Mouse (Mus musculus) small intestine, adult 2 months (tissue): Measurements from ENCODE around the gene Sgpp2. TPM values are rescaled to one million over a fixed set of nuclear protein-coding genes. Genes with fewer than 3 reads are reported as not detected.

Experiments used
- H3K27ac ChIP-seq: fragments of 200-500 bp; 2 replicates; pipeline ENCODE4 v1.5.1; 2012; ENCODE audit warnings: low read depth, low read length, control low read depth, inconsistent platforms; ENCODE audit not compliant: insufficient read depth
- H3K27me3 ChIP-seq: fragments of 200-500 bp; 2 replicates; pipeline ENCODE4 v1.6.1; 2012; ENCODE audit warnings: mild to moderate bottlenecking, moderate library complexity, low read length, inconsistent platforms; ENCODE audit not compliant: control insufficient read depth, insufficient read depth
- H3K36me3 ChIP-seq: fragments of 200-500 bp; 2 replicates; pipeline ENCODE4 v1.6.1; 2012; ENCODE audit warnings: mild to moderate bottlenecking, low read length, control low read depth, inconsistent platforms; ENCODE audit not compliant: control insufficient read depth, insufficient read depth
- H3K4me1 ChIP-seq: fragments of 200-500 bp; 2 replicates; pipeline ENCODE4 v1.6.1; 2012; ENCODE audit warnings: low read length, inconsistent platforms, mixed read lengths; ENCODE audit not compliant: control insufficient read depth, insufficient read depth, insufficient read length
- H3K4me3 ChIP-seq: fragments of 200-500 bp; 2 replicates; pipeline ENCODE4 v1.5.1; 2012; ENCODE audit warnings: low read depth, mild to moderate bottlenecking, control low read depth, inconsistent platforms, low read length, moderate library complexity
- CTCF ChIP-seq: fragments of 200-500 bp; IDR thresholded peaks from 2 replicates; pipeline ENCODE4 v1.5.1; 2012; ENCODE audit warnings: low read depth, mild to moderate bottlenecking, control low read depth, inconsistent platforms, low read length, moderate library complexity, mixed read lengths; ENCODE audit not compliant: insufficient replicate concordance, insufficient read length; ENCODE audit errors: extremely low read depth
- POLR2A ChIP-seq: fragments of 200-500 bp; IDR thresholded peaks from 2 replicates; pipeline ENCODE4 v1.6.1; 2012; ENCODE audit warnings: low read depth, mild to moderate bottlenecking, control low read depth, inconsistent platforms, low read length, moderate library complexity
- WGBS: fragments of 180-500 bp; shearing (Covaris S2); methylation state at CpG from one replicate; pipeline ENCODE4 v1.1.7; 2018; 5-methylcytosine and 5-hydroxymethylcytosine counted together
- polyA plus RNA-seq: library from polyadenylated mRNA; depleted of rRNA; stranded (reverse); fragments of >200 nt; gene quantifications from 2 replicates; pipeline ENCODE4 v1.2.3, GENCODE M21; 2012; rRNA removed

Gene Sgpp2
- polyA plus RNA-seq: 23.7 and 24.8 TPM in 2 replicates

DNA sequence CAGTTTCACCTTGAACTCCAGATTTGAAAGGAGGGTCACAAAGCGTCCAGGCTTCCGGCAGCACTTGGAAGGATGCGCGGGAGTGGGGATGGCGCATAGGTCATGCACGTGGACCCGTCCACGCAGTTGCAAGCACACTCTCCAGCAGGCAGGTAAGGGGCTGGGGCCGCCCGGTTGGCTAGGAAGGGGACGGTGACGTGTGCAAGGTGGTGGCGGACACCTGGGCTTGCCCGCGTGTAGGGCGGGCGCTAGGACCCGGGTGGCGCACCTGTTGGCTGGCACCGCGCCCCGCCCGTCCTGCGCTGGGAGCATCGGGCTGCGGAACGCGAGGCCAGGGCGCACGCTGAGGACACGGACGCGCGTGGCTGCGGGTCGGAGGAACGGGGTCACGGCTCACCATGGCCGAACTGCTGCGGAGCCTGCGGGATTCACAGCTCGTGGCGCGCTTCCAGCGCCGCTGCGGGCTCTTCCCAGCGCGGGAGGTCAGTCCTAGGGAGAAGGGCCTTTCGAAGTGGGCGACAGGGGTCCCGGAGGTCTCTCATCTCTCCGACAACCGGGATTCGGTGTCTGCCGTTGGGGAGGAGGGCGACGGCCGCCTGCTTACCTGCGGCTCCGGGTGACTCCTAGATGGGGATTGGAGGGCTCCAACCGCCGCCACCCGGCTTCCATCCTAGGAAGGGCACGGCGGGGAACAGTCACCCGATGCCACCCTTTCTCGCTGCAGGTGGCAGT lies at the start of gene Sgpp2:
TSS of gene Sgpp2 (plus strand) at position 325 of the 732 bp plus-strand sequence.
- Histone ChIP-seq H3K36me3 (peaks cover 7% of the 10 kb centered on the region; the same call in 1 of the 2 replicates), H3K4me1 (peaks cover 7% of the 10 kb centered on the region), H3K4me3 (peak within 1 kb of the TSS; percentile 92), H3K27me3 (no peaks in the 10 kb centered on the region), H3K27ac (peak within 1 kb of the TSS; percentile 98)
- WGBS: 2% methylated on average over 68 of the region's 68 CpGs
- TF ChIP-seq POLR2A: no peak
- 0 out of 2 replicates have a peak, but pooled peaks have one; percentile 14 for TF ChIP-seq CTCF

DNA sequence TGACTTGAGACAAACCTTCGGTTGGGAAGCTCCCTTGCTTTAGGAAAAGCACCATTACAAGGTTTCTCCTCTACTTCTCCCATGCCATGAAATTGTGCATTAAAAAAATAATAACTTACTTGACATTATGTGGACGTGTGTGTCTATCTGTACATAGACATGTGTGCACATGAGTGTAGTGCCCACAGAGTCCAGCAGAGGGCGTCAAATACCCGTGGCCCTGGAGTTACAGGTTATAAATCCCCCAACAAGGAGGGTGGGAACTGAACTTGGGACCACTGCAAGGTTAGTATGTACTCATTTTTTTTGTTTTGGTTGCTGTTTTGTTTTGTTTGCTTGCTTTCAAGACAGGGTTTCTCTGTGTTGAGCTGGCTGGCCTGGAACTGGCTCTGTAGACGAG lies 42.6 kb upstream of the Sgpp2 start:
- whole genome bisulfite sequencing: 61% methylated on average over 5 of the region's 5 CpGs
- H3K4me1 ChIP-seq: no peaks in the 10 kb centered on the region; the same call in 1 of the 2 replicates
- no peak overlapping the region for H3K4me3 ChIP-seq
- no peak overlapping the region for H3K27ac ChIP-seq
- peak; percentile 29; the same call in 1 of the 2 replicates for TF ChIP-seq CTCF
- TF ChIP-seq POLR2A: no peak
- H3K36me3 ChIP-seq: no peaks in the 10 kb centered on the region
- no peaks in the 10 kb centered on the region for H3K27me3 ChIP-seq

DNA sequence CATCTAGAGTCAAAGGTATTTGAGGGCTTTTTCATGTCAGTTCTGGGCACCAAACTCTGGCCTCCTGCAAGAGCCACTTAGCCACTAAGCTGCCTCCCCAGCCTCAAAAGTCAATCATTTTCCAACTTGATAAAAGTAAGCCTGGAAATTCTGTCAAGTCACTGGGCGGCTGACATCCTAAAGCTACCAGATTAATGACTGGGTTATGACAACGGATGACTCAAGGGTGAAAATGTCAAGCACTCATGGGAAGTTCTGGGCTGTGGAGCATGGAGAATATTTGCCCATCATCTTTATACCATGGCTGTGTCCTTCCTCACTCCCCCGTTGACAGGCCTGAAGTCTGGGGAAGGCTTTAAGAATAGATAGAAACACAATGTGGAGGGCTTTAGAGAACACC lies 37.2 kb upstream of the Sgpp2 start:
- Histone ChIP-seq H3K27ac (no peak overlapping the region), H3K4me3 (no peak overlapping the region), H3K4me1 (no peaks in the 10 kb centered on the region; the same call in 1 of the 2 replicates), H3K36me3 (no peaks in the 10 kb centered on the region), H3K27me3 (no peaks in the 10 kb centered on the region; the same call in 1 of the 2 replicates)
- TF ChIP-seq POLR2A (no peak), CTCF (no peak)
- 66% methylated on average over 3 of the region's 3 CpGs for WGBS

DNA sequence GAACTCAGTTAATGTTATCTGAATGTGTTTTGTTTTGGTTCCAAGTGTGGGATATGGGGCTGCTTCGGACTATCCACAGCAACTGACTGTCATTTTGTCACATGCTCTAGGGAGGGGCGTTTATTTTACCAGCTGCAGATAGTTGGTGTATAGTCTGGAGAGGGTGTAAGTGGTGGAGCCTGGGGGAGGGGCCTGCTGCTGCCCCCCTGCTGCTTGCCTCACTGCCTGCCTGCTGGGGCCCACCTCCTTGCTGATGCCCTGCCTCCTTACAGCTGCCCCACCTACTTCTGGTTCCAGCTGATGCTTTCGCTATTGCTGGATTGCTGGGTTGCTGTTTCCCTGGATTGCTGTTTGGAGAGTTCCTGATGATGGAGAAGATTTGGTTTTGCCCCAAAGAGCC lies 31.0 kb upstream of the Sgpp2 start:
- H3K36me3 ChIP-seq: no peaks in the 10 kb centered on the region
- 20% methylated on average over 3 of the region's 3 CpGs for WGBS
- TF ChIP-seq POLR2A: no peak
- no peak for TF ChIP-seq CTCF
- H3K27me3 ChIP-seq: no peaks in the 10 kb centered on the region
- H3K27ac ChIP-seq: no peak overlapping the region
- H3K4me3 ChIP-seq: no peak overlapping the region
- no peaks in the 10 kb centered on the region for H3K4me1 ChIP-seq

DNA sequence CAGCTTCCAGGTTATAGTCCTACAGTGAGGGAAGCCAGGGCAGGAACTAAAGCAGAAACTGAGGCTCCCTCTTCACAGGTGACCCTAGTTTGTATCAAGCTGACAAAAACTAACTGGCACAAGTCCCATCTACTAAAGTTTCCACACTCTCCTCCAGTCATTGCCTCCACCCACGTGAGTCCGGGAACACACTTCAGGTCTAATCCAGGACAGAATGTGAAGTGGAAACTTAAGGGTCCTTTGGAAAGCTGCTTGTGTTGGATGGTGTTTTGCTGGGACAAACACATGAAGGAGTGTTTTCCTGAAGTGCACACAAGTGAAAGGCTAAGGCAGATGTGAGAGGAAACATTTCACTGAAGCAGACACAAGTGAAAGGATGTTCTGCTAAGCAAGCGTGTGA lies 17.7 kb upstream of the Sgpp2 start:
- Histone ChIP-seq H3K36me3 (no peaks in the 10 kb centered on the region), H3K4me1 (no peaks in the 10 kb centered on the region), H3K27me3 (no peaks in the 10 kb centered on the region), H3K4me3 (no peak overlapping the region), H3K27ac (no peak overlapping the region)
- no peak for TF ChIP-seq CTCF
- no peak for TF ChIP-seq POLR2A
- 69% methylated on average over 3 of the region's 3 CpGs for WGBS

DNA sequence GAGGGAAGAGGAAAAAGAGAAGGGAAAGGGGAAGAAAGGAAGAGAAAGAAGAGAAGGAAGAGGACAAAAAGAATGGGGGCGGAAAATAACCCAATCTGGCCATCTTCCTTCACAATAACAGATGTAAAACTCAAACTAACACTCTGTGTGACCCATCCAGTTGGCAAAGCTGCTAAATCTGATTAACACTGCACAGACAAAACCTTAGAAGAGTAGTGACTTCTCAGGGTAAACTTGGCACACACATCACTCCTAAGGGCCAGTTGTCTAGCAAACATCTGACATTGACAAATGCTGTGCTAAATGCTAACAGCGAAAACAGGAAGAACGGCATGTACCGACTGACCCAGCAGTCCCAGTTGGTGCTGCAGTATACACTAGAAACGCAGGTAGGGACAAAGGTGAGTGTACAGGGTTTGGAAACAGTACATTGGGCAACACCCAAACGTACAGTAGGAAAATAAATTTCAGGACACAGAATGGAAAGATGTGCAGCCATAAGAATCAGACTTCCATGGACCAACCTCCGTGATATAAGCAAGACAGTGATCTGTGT lies 10.4 kb upstream of the Sgpp2 start:
- no peaks in the 10 kb centered on the region for H3K27me3 ChIP-seq
- no peak overlapping the region for H3K4me3 ChIP-seq
- H3K27ac ChIP-seq: no peak overlapping the region
- H3K4me1 ChIP-seq: no peaks in the 10 kb centered on the region
- WGBS: 48% methylated on average over 7 of the region's 7 CpGs
- no peaks in the 10 kb centered on the region for H3K36me3 ChIP-seq
- no peak for TF ChIP-seq CTCF
- TF ChIP-seq POLR2A: no peak

DNA sequence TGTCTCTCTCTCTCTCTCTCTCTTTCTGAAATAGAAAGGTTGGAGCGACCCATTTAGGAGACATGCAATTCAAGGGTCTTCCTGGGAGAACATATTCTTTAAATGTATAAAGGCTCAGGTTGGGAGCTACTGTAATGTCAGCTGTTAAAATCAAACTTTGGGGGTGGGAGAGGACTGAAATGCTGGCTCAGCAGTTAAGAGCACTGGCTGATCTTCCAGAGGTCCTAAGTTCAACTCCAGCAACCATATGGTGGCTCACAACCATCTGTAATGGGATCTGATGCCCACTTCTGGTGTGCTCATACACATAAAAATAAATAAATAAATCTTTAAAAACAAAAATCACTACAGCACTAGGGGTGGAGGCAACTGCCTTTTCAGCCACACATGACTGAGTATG lies 1.5 kb upstream of the Sgpp2 start:
- Histone ChIP-seq H3K4me3 (no peak overlapping the region), H3K4me1 (peaks cover 4% of the 10 kb centered on the region), H3K27ac (peak overlapping the region; percentile 97), H3K36me3 (no peaks in the 10 kb centered on the region; the same call in 1 of the 2 replicates), H3K27me3 (no peaks in the 10 kb centered on the region)
- 85% methylated on average over 1 of the region's 1 CpGs for WGBS
- TF ChIP-seq CTCF (no peak), POLR2A (no peak)
